8 mouse cellular contexts compared by ENCODE assay signal in the genomic region with DNA sequence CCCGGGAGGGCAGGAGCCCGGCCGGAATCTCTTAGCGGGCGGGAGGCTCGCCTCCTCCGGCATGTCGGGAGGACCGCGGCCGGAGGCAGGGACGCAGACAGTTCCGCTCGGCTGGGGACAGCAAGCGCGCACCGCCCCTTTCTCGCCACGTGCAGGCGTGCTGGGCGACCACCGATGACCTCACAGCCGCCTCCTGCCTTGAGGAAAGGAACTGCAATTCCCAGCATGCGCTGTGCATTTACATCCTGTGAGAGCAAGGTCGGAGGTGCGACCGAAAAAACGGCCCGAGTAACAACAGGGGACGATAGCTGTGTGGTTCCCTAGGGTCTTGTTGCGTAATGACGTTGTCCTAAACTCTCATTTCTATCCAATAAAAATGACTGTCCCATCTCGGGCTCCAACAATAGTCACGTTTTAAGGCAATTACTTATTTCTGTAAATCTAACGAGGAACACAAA. TPM values are rescaled to one million over a fixed set of nuclear protein-coding genes. Genes with fewer than 3 reads are reported as not detected.
DNase-seq lines count a peak whose midpoint lies in the region; ATAC-seq lines count a peak whose summit lies in the region.

A gene (minus strand): TSS at position 122 of the 458 bp plus-strand sequence.

- peaks cover 9% of the 10 kb centered on the region for H3K4me1 ChIP-seq in lung, embryonic 16.5 days (replicated peaks; ENCODE audit: control insufficient read depth, insufficient read depth, low read length)

- H3K9me3 ChIP-seq in lung, embryonic 16.5 days (ENCODE audit: control insufficient read depth, low read length): no peaks in the 10 kb centered on the region

- peak; percentile 98 to 99 for ATAC-seq in hematopoietic stem cell, adult 5-6 weeks (replicated peaks in 1 of 2; ENCODE audit: insufficient read depth in 1 of 2, low FRiP score in 2 of 2, low TSS enrichment in 1 of 2, low read depth in 1 of 2, poor library complexity in 2 of 2, severe bottlenecking in 2 of 2)
- peak; percentile 99 for ATAC-seq in lung, embryonic 16.5 days (ENCODE audit: low read depth)

- peak within 1 kb of the TSS; percentile 80 for H3K4me2 ChIP-seq in lung, embryonic 16.5 days (ENCODE audit: low read depth, low read length)

- peaks cover 13% of the 10 kb centered on the region for H3K36me3 ChIP-seq in lung, embryonic 16.5 days (ENCODE audit: control insufficient read depth, insufficient read depth, low read length)

- DNase-seq in MEL-GATA-1-ER (ENCODE audit: extremely low read depth, low read depth): peak; percentile 99
- DNase-seq in cerebellum, adult 8-10 months: peak; percentile 95
- peak; percentile 98 for DNase-seq in forelimb bud, embryonic 11.5 days (ENCODE audit: low read depth, low spot score)
- DNase-seq in layer of hippocampus, adult 9-10 months (ENCODE audit: low spot score): peak; percentile 90
- DNase-seq in ovary, postnatal 10 days (ENCODE audit: low spot score): peak; percentile 82
- peak; percentile 88 to 91 for DNase-seq in thymus, postnatal 10 days (ENCODE audit: low spot score in 2 of 2)

- no peaks in the 10 kb centered on the region for H3K27me3 ChIP-seq in lung, embryonic 16.5 days (ENCODE audit: control insufficient read depth, insufficient read depth, low read depth, low read length)

- H3K4me3 ChIP-seq in lung, embryonic 16.5 days (ENCODE audit: low read length): peak within 1 kb of the TSS; percentile 96

- peak within 1 kb of the TSS; percentile 63 for H3K9ac ChIP-seq in lung, embryonic 16.5 days (ENCODE audit: low read length)

- H3K27ac ChIP-seq in lung, embryonic 16.5 days (ENCODE audit: low read length): peak within 1 kb of the TSS; percentile 43

- WGBS in lung, embryonic 16.5 days: under 1% methylated on average over 35 of the region's 35 CpGs

RNA-seq across cellular contexts. Expression of the gene that starts here (rescaled TPM):
- 39.6 and 39.8 TPM in 2 replicates for total RNA-seq in hematopoietic stem cell, adult 5-6 weeks (2017)
- 16.3 and 16.5 TPM in 2 replicates for polyA plus RNA-seq in lung, embryonic 16.5 days (2015; fragmentation: Nextera tagmentation; extraction: Ambion mirVana)

Comparison
In these comparisons a context has a peak if more than half of its experiments do, and no peak if none do; other contexts are left out.
1. Peak in every context shown above with its lines: DNase-seq, ATAC-seq, H3K4me3 ChIP-seq and H3K27ac ChIP-seq.